Mouse (Mus musculus): ENCODE data around the gene Gne.

GRCm38 (mm10) chr4:44115046-44115445 is 31.1 kb upstream of the Gne start:
- TF ChIP-seq CTCF (IDR thresholded peaks at IDR 0.05; ENCODE audit: borderline replicate concordance, insufficient read depth, low read depth, low read length) (no peak), POLR2A (IDR thresholded peaks at IDR 0.05; ENCODE audit: borderline replicate concordance, insufficient read depth, low read length) (no peak)
